Mouse (Mus musculus) cerebellum, postnatal 4 days (tissue): ENCODE results near the gene Klk1.
"Not testable (repeated sequence)": the region's sequence is repeated elsewhere in the genome, so short reads cannot be mapped to it uniquely, and the experiment has no call there.

Source experiments
- DNase-seq, 2 experiments: peaks; one replicate each; pipeline ENCODE4 v3.0.0; 2022; ENCODE audit warnings: low spot score in 2 of 2, mixed read lengths in 1 of 2

Klk1 gene

GRCm38 (mm10) chr7:44225076-44225475 lies at the start of gene Klk1:
Gene Klk1, plus strand, starts transcription at chr7:44225360.
- DNase-seq: no peak

- no peak for DNase-seq
These were observed 45.7 kb upstream of the Klk1 start for GRCm38 (mm10) chr7:44179299-44180045.

GRCm38 (mm10) chr7:44186516-44186915 lies 38.6 kb upstream of the Klk1 start:
- not testable (repeated sequence) for DNase-seq

GRCm38 (mm10) chr7:44187936-44188335 lies 37.2 kb upstream of the Klk1 start, which contains the start of gene Klk1b24:
Gene Klk1b24, plus strand, starts transcription at chr7:44188236.
- not testable (repeated sequence) for DNase-seq

- DNase-seq: not testable (repeated sequence)
These were observed 31.7 kb upstream of the Klk1 start for GRCm38 (mm10) chr7:44193466-44193865.

GRCm38 (mm10) chr7:44197891-44198290 lies 27.3 kb upstream of the Klk1 start, which contains the start of gene Klk1b3:
Gene Klk1b3, plus strand, starts transcription at chr7:44198191.
- no peak for DNase-seq

GRCm38 (mm10) chr7:44207135-44207534 lies 18.0 kb upstream of the Klk1 start, which contains the start of gene Klk1b4:
Gene Klk1b4, plus strand, starts transcription at chr7:44207435.
- not testable (repeated sequence) for DNase-seq

GRCm38 (mm10) chr7:44208307-44208706 lies 16.9 kb upstream of the Klk1 start:
- no peak for DNase-seq

- no peak for DNase-seq
These were observed 9.5 kb upstream of the Klk1 start, which contains the start of gene Klk1b5 for GRCm38 (mm10) chr7:44215645-44216044. Gene Klk1b5, plus strand, starts transcription at chr7:44215945.

GRCm38 (mm10) chr7:44221601-44222000 lies 3.6 kb upstream of the Klk1 start:
- DNase-seq: not testable (repeated sequence)

- not testable (repeated sequence) for DNase-seq
These were observed 2.8 kb upstream of the Klk1 start for GRCm38 (mm10) chr7:44222335-44222734.

- DNase-seq: no peak
These were observed 10.7 kb downstream of the Klk1 start, which contains the start of gene Gm36864 for GRCm38 (mm10) chr7:44235909-44236308. Gene Gm36864, plus strand, starts transcription at chr7:44236177.

GRCm38 (mm10) chr7:44239913-44240312 lies 14.8 kb downstream of the Klk1 start:
- no peak for DNase-seq

GRCm38 (mm10) chr7:44240712-44241111 lies 15.6 kb downstream of the Klk1 start:
- DNase-seq: no peak

- DNase-seq: no peak
These were observed 16.0 kb downstream of the Klk1 start for GRCm38 (mm10) chr7:44241163-44241562.

- DNase-seq: no peak
These were observed 18.9 kb downstream of the Klk1 start for GRCm38 (mm10) chr7:44244080-44244479.

- DNase-seq: peak; percentile 84 to 93
These were observed 21.2 kb downstream of the Klk1 start, which contains the start of the genes 1700028J19Rik and 2410002F23Rik for GRCm38 (mm10) chr7:44246055-44246983. Gene 1700028J19Rik, minus strand, starts transcription at chr7:44246695. Gene 2410002F23Rik, plus strand, starts transcription at chr7:44246722.

- no peak for DNase-seq
These were observed 21.9 kb downstream of the Klk1 start for GRCm38 (mm10) chr7:44246984-44247470.

GRCm38 (mm10) chr7:44247971-44248370 lies 22.8 kb downstream of the Klk1 start:
- DNase-seq: no peak

- no peak for DNase-seq
These were observed 24.1 kb downstream of the Klk1 start for GRCm38 (mm10) chr7:44249248-44249647.

- not testable (repeated sequence) for DNase-seq
These were observed 25.6 kb downstream of the Klk1 start for GRCm38 (mm10) chr7:44250732-44251275.
